Mouse (Mus musculus): ENCODE results near the gene Thoc7.
A peak's percentile ranks its signal among the peaks of the same experiment; 100 is the strongest.

Gene Thoc7

GRCm38 (mm10) chr14:13933290-13934051 is 28.2 kb downstream of the Thoc7 start:
- DNase-seq (ENCODE audit: low spot score in 2 of 2) = no peak

DNA sequence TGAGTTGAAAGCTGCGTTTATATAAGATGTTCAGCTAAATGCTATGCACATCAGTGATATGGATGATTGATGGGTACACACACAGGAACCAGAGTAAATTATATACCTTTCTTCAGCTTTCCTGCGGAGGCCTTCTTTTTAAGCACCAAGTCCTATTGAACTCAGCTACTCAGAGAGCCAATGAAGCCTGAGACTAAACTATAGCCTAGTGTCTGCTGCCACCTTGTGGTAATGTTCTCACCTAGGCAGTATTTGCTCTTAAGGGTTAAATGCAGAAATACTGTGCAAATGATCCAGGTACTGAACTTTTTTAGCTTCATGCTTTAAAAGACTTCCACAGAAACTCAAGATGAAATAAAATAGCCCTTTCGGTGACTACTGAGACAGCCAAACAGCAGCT is 44.0 kb downstream of the Thoc7 start:
- peak; percentile 8 for DNase-seq (ENCODE audit: low spot score in 2 of 2)

DNA sequence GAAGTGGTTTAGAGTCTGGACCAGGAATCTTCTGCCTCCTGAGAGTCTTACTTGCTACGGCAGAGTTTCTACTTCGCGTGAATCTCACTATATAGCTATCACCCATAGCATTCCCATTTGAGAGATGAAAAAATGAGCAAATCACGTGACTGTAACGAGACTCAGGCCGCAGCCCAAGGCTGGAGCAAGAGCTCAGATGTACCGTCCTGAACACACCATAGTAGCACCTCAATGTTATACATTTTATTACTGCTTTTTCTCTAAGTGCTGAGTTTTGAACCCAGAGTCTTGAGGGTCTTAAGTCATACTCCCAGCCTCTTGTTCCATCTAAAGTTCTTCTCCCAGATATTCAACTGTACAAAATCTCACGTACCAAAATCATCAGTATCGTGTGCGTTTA is 44.4 kb downstream of the Thoc7 start:
- DNase-seq (ENCODE audit: low spot score in 2 of 2) = no peak

GRCm38 (mm10) chr14:13915207-13915606 is 46.4 kb downstream of the Thoc7 start:
- no peak for DNase-seq (ENCODE audit: low spot score in 2 of 2)

- no peak for DNase-seq (ENCODE audit: low spot score in 2 of 2)
Measured at GRCm38 (mm10) chr14:13914387-13915082, 47.1 kb downstream of the Thoc7 start, which contains the start of gene Gm281. Gene Gm281, minus strand, starts transcription at chr14:13914478.

DNA sequence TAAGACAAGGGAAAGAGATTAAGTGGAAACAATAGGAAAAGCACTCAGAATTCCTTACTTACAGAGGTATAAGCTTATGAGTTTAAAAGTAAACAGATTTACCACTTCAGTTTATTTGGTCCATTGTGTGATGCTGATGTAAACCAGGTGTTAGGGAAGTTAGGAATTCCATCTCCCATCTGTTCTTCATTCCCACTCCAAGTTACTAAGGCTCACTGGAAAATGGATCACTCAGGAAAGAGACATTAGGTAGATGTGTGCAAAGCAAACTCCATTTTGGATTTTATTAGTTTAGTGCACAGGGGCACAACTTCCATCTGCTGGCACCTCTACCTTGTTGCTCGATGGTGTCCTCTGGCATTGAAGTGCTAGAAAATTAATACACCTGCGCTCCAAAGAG is 51.5 kb downstream of the Thoc7 start:
- DNase-seq (ENCODE audit: low spot score in 2 of 2) = no peak

DNA sequence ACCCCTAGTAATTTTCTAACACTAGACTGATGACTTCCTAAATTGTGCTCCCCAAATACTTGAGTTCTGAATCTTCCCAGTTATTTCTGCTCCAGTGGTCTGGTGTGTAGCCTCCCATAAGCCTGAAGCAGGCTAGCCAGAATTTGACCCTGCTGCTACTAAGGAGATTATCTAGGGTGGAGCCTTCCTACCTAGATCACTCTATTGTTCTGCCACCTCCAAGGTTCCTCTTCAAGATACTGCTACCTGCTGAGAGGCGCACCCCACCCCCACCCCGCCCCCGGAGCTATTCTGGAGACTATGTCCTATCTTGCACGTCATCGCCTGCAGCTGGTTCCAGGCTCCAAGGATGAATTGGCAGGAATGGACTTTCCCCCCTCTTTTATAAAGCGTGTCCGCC is 54.5 kb downstream of the Thoc7 start:
- DNase-seq (ENCODE audit: low spot score in 2 of 2) = no peak

DNA sequence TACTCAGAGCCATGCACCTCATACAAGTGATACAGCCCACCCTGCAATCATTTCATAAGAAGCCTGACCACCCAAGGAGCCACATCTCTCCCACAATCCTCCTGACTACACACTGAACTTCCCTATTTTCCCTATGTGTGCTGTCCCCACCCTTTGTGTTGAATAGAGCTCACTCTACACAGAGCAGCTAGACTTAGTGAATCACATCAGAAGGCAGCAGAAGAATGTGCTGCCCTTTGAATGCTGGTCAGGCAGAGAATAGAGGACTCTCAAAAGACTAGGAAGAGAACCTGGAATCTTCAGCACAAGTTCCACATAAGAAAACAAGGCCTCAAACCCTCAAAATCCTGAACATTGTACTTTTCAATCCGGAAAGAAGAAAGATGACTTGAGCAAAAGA is 55.2 kb downstream of the Thoc7 start:
- DNase-seq (ENCODE audit: low spot score in 2 of 2) = no peak

GRCm38 (mm10) chr14:13901611-13902067 is 60.0 kb downstream of the Thoc7 start:
- DNase-seq (ENCODE audit: low spot score in 2 of 2) = peak; percentile 18 to 28

All from urinary bladder, postnatal 36 days (tissue).